Mouse (Mus musculus) stomach, embryonic 16.5 days (tissue): Measurements from ENCODE around the gene Prdm11. TPM values are rescaled to one million over a fixed set of nuclear protein-coding genes. Genes with fewer than 3 reads are reported as not detected.

Experiments used
- ATAC-seq: fragments of 200-750 bp; cut with Nextera tagmentation; 2 replicates; pipeline ENCODE4 v1.8.0; 2017; ENCODE audit warnings: moderate number of reproducible peaks, moderate TSS enrichment; ENCODE audit not compliant: insufficient read depth, low FRiP score
- H3K27ac ChIP-seq: fragments of 300-500 bp; sonication (generic); 2 replicates; pipeline ENCODE4 v1.5.1; 2014; ENCODE audit warnings: low read length
- H3K27me3 ChIP-seq: fragments of 300-500 bp; sonication (generic); 2 replicates; pipeline ENCODE4 v1.6.1; 2014; ENCODE audit warnings: low read length, control low read depth, mixed read lengths; ENCODE audit not compliant: control insufficient read depth, insufficient read depth
- H3K36me3 ChIP-seq: fragments of 300-500 bp; sonication (generic); 2 replicates; pipeline ENCODE4 v1.6.1; 2014; ENCODE audit warnings: low read length; ENCODE audit not compliant: control insufficient read depth, insufficient read depth
- H3K4me1 ChIP-seq: fragments of 300-500 bp; sonication (generic); 2 replicates; pipeline ENCODE4 v1.6.1; 2014; ENCODE audit warnings: low read length, control low read depth, mixed read lengths; ENCODE audit not compliant: control insufficient read depth, insufficient read depth
- H3K4me2 ChIP-seq: fragments of 300-500 bp; sonication (generic); 2 replicates; pipeline ENCODE4 v1.6.1; 2014; ENCODE audit warnings: low read depth, low read length, mixed read lengths
- H3K4me3 ChIP-seq: fragments of 300-500 bp; sonication (generic); replicated peaks from 2 replicates; pipeline ENCODE4 v1.5.1; 2014; ENCODE audit warnings: mild to moderate bottlenecking, low read length
- H3K9ac ChIP-seq: fragments of 300-500 bp; sonication (generic); 2 replicates; pipeline ENCODE4 v1.6.1; 2014; ENCODE audit warnings: low read length
- H3K9me3 ChIP-seq: fragments of 300-500 bp; sonication (generic); replicated peaks from 2 replicates; pipeline ENCODE4 v1.6.1; 2016; ENCODE audit warnings: low read length, control low read depth; ENCODE audit not compliant: control insufficient read depth
- WGBS: fragments of 180-500 bp; shearing (Covaris S2); extraction: QIAGEN DNeasy Blood & Tissue Kit; methylation state at CpG from one replicate; pipeline ENCODE4 v1.1.7; 2014; 5-methylcytosine and 5-hydroxymethylcytosine counted together
- polyA plus RNA-seq: library from polyadenylated mRNA; unstranded; fragments of >200 nt; fragmentation: Nextera tagmentation; extraction: Ambion mirVana; gene quantifications from 2 replicates; pipeline ENCODE4 v1.2.1, GENCODE M21; 2015

Prdm11 gene
- polyA plus RNA-seq, 1 experiment from 2014 or later = 9.9 TPM

DNA sequence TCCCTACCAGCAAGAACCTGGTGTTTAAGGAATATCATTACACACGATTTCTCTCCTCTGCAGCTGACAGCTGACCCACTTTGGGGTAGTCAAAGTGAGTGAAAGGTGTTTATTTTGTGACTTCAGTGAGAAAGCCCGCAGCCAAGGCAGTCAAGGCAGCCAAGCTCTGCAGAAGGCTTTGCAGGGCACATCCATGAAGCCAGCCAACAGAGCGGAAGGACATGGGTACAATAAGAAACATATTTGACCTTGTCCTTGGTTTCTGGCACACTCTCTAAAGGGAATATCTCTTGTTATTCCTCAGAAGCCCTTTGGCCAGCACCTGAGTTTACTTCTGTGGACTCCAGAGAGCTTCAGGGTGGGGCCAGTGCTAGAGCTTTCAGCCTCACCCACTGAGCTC lies 21.5 kb downstream of the Prdm11 start:
- no peaks in the 10 kb centered on the region for H3K9me3 ChIP-seq
- no peaks in the 10 kb centered on the region for H3K36me3 ChIP-seq
- no peak overlapping the region for H3K4me3 ChIP-seq
- no peak overlapping the region for H3K4me2 ChIP-seq
- no peak for ATAC-seq
- peak overlapping the region; percentile 29; the same call in 1 of the 2 replicates for H3K27ac ChIP-seq
- no peak overlapping the region for H3K9ac ChIP-seq
- 56% methylated on average over 3 of the region's 3 CpGs for WGBS
- no peaks in the 10 kb centered on the region for H3K27me3 ChIP-seq
- peaks cover 42% of the 10 kb centered on the region for H3K4me1 ChIP-seq

DNA sequence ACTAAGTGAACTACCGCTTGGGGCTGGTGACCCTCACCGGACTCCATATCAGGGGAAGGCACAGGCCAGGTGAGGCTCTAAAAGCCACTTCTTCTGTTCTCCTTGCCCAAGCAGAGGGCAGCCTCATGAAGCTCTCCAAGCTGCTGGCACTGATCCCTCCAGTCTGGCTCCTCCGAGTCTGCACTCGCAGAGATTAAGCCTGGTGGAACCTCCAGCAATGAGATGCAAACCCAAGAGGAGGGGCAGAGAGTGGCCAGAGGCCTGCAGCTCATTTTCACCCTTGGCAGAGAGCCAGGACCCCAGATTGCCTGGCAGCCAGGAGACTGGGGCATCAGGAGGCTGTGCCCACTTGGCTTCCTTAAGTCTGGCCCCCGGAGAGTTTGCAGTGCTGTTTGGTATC lies 27.1 kb downstream of the Prdm11 start:
- Histone ChIP-seq H3K27ac (no peak overlapping the region), H3K4me2 (no peak overlapping the region), H3K4me1 (peaks cover 13% of the 10 kb centered on the region), H3K4me3 (no peak overlapping the region), H3K27me3 (no peaks in the 10 kb centered on the region), H3K9me3 (no peaks in the 10 kb centered on the region), H3K36me3 (no peaks in the 10 kb centered on the region), H3K9ac (no peak overlapping the region)
- ATAC-seq = no peak
- 67% methylated on average over 5 of the region's 5 CpGs for WGBS

DNA sequence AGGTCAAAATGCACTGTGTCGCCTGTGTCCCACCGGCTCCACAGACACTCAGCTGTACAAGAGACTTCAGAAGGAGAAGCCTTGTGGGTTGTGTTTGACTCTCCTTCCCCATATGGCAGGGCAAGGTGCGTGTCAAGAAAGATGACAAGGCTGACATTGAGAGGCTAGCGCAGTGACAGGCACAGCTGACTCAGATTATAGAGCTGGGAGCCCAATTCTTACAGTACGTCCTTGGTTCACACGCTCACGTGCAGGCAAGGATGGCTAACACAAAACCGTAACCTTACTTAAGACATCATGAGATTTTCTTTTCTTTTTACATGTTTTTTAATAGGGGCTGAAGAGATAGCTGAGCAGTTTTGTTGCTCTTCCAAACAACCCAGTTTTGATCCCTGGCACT lies 28.8 kb downstream of the Prdm11 start:
- H3K9ac ChIP-seq = no peak overlapping the region
- H3K27ac ChIP-seq = no peak overlapping the region
- no peaks in the 10 kb centered on the region for H3K9me3 ChIP-seq
- ATAC-seq = no peak
- no peaks in the 10 kb centered on the region for H3K27me3 ChIP-seq
- peaks cover 24% of the 10 kb centered on the region for H3K4me1 ChIP-seq
- no peak overlapping the region for H3K4me3 ChIP-seq
- H3K4me2 ChIP-seq = no peak overlapping the region
- WGBS = 91% methylated on average over 8 of the region's 8 CpGs
- H3K36me3 ChIP-seq = 0 out of 2 replicates have a peak, but pooled peaks cover 8% of the 10 kb centered on the region

DNA sequence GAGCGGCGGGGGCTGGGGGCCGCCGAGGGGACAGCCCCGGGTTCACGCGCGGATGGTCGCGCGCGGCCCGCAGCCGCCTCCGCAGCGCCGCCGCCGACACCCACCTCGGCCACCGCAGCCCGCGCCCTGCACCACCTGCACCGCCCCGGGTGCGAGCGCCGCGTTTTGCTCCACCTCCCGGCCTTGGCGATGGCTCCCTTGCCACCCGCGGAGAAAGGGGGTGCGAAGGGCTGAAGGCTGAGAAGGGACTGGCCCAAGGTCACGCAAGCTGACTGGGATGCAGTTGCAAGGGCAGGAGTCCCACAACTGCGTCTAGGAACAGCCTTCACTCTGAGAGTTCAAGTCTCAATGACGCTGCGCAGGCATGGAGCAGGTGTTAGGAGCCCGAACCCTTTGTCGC lies 30.9 kb downstream of the Prdm11 start:
- Histone ChIP-seq H3K27ac (peak overlapping the region; percentile 92), H3K9ac (peak overlapping the region; percentile 86), H3K4me2 (peak overlapping the region; percentile 89), H3K9me3 (no peaks in the 10 kb centered on the region), H3K4me1 (peaks cover 24% of the 10 kb centered on the region), H3K4me3 (peak overlapping the region; percentile 62), H3K27me3 (no peaks in the 10 kb centered on the region), H3K36me3 (peaks cover 16% of the 10 kb centered on the region; the same call in 1 of the 2 replicates)
- 3% methylated on average over 30 of the region's 40 CpGs for WGBS
- ATAC-seq = peak; percentile 9

DNA sequence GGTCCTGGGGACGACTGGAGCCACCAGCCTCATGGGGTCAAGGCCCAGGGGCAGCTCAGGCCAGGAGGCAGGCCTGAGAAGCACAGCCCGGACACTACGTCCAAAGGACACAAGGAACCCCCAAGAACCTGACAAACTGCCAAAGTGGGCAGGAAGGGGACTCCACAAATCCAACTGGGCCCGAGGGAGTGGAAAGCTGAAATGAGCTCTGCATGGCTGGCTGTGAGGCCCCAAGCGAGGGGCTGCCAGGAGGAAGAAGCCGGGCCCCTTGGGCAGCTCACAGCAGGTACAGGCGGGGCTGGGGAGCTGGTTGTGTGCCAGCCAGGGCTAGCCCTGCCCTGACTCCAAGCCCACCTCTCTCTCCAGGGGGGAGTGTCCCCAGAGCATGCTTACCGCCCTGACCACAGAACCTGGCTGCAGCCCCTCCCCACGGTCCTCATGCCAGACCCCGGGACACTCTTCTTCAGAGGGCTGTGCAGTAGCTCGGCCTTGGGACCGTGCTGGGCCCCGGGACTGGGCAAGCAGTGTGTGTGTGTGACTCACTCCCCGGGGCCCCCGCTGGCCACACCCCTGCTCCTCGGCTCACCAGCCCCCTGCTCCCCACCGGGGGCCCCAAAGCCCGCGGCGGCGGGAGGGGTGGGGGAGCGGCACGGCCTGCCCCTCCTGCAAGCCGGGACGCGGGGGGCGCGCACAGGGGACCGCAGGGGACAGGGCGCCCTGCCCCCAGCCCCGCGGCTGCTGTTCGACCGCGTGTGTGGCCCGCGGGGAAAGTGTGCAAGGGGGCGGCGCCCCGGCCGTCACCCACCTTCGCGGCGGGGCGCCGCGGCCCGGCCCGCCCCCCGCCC lies 31.7 kb downstream of the Prdm11 start:
- H3K27ac ChIP-seq = peak overlapping the region; percentile 92
- peak overlapping the region; percentile 89 for H3K4me2 ChIP-seq
- WGBS = 3% methylated on average over 34 of the region's 50 CpGs
- peaks cover 24% of the 10 kb centered on the region for H3K4me1 ChIP-seq
- H3K9ac ChIP-seq = peak overlapping the region; percentile 86
- peak; percentile 93 for ATAC-seq
- no peaks in the 10 kb centered on the region for H3K27me3 ChIP-seq
- H3K4me3 ChIP-seq = peak overlapping the region; percentile 62
- H3K36me3 ChIP-seq = peaks cover 16% of the 10 kb centered on the region; the same call in 1 of the 2 replicates
- H3K9me3 ChIP-seq = no peaks in the 10 kb centered on the region

DNA sequence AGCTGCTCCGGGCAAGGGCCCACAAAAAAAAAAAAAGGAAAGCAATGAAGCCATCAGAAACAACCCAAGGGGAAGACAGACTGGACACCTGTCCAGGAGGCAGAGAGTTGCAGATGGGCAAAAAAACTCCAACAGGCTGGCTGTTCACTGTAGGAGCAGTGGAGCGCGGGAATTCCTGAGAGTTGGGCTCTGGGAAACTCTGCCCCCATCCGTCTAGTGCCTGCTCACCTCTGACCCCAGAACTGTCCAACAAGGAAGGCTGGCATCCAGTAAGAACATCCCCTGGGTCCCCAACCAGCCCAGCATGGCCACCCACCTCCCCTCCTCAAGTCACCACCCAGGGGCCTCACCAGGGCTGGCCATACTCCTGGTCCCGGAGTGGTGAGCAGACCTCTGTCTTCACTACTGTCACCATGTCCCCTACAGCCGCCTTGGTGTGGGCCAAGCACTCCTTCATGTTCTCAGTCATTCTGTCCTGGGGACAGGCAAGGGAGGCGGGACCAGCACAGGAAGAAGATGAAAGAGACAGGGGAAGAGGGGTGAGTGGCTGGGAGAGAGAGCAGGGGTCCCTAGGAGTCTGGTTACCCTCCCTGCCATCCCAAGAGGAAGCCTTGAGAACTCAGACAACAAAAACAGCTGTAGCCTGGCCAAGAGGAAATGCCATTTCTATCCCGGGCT lies 32.4 kb downstream of the Prdm11 start:
- H3K4me2 ChIP-seq = peak overlapping the region; percentile 89
- peak overlapping the region; percentile 92 for H3K27ac ChIP-seq
- H3K36me3 ChIP-seq = peaks cover 22% of the 10 kb centered on the region; the same call in 1 of the 2 replicates
- H3K27me3 ChIP-seq = no peaks in the 10 kb centered on the region
- 0 out of 2 replicates have a peak, but pooled peaks have one; percentile 0 for ATAC-seq
- H3K9ac ChIP-seq = peak overlapping the region; percentile 86
- H3K4me3 ChIP-seq = peak overlapping the region; percentile 62
- WGBS = 62% methylated on average over 8 of the region's 8 CpGs
- H3K4me1 ChIP-seq = peaks cover 24% of the 10 kb centered on the region
- H3K9me3 ChIP-seq = no peaks in the 10 kb centered on the region

DNA sequence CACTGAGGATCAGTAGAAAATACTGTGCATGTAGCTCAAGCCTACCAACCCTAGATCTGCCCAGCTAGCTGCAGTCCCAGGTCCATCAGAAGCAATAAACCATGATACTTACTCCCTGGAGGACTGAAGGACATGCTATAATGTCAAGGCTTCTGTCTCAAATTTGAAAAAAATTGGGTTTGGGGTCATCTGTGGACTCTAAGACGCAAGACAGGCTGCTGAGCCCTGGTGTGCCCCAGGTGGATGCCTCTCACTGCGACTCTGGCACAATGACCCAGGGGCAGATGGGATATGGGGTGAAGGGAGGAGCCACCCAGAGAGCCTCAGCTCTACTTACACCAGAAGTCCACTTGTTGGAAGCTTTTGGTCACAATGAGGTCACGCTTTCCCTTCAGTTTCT lies 33.0 kb downstream of the Prdm11 start:
- H3K27ac ChIP-seq = peak overlapping the region; percentile 92
- WGBS = 90% methylated on average over 3 of the region's 3 CpGs
- no peak overlapping the region for H3K4me3 ChIP-seq
- no peaks in the 10 kb centered on the region for H3K27me3 ChIP-seq
- ATAC-seq = no peak
- peak overlapping the region; percentile 89 for H3K4me2 ChIP-seq
- no peak overlapping the region for H3K9ac ChIP-seq
- H3K36me3 ChIP-seq = peaks cover 27% of the 10 kb centered on the region; the same call in 1 of the 2 replicates
- H3K9me3 ChIP-seq = no peaks in the 10 kb centered on the region
- H3K4me1 ChIP-seq = peaks cover 24% of the 10 kb centered on the region

DNA sequence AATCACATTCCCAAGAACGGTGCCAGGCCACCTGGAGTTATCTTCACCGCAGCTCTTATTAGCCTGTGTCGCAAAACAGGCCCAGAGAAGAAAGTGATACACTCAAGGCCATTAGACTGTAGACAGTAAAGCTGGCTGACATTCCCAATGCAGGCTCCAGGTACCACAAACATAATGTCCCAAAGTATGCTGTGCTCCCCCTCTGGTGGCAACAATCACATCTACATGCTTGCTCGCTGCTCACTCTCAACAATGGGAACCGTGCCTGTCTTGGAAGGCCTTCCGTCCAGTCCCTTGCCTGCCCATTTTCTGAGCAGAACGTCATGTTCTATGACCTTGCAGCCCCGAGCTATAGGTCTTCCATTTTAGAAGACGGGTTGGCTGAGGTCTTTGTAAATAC lies 34.0 kb downstream of the Prdm11 start:
- Histone ChIP-seq H3K9ac (no peak overlapping the region), H3K36me3 (peaks cover 28% of the 10 kb centered on the region; the same call in 1 of the 2 replicates), H3K4me3 (no peak overlapping the region), H3K27me3 (no peaks in the 10 kb centered on the region), H3K4me1 (peaks cover 24% of the 10 kb centered on the region), H3K27ac (no peak overlapping the region), H3K4me2 (no peak overlapping the region), H3K9me3 (no peaks in the 10 kb centered on the region)
- no peak for ATAC-seq
- WGBS = 76% methylated on average over 9 of the region's 9 CpGs

DNA sequence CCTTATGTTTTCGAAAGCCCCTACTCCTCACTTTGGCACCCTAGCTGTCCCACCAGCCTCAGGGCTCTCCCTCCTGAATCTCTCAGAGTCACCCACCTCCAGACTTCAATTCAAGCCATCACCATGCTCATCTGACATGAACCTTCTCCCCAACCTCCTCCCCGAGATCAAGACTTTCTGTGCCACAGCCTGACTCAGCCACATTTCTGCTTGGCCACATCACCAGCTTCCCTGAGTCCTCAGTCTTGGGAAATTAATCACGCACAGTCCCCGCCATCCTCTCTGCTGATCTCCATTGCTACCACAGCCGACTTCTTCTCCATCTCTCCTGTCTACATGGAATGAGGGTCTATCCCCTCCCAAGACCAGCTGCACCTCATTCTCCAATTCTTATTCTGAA lies 34.5 kb downstream of the Prdm11 start:
- Histone ChIP-seq H3K9ac (no peak overlapping the region), H3K36me3 (peaks cover 28% of the 10 kb centered on the region; the same call in 1 of the 2 replicates), H3K9me3 (no peaks in the 10 kb centered on the region), H3K4me2 (no peak overlapping the region), H3K4me3 (no peak overlapping the region), H3K27me3 (no peaks in the 10 kb centered on the region), H3K27ac (no peak overlapping the region), H3K4me1 (peaks cover 24% of the 10 kb centered on the region)
- WGBS = 90% methylated on average over 5 of the region's 5 CpGs
- ATAC-seq = no peak
